Mouse (Mus musculus) gastrocnemius, postnatal 10 days (tissue): ENCODE measurements at regions not wholly inside any gene's neighbourhood (a gene's known extent, or its start where the extent isn't known, plus 50 kb on each side); places are given as distances from the start of the nearest gene placed in this dataset.
A peak's percentile ranks its signal among the peaks of the same experiment; 100 is the strongest.

Source experiments
- DNase-seq: peaks from one replicate; pipeline ENCODE4 v3.0.0; 2021; ENCODE audit warnings: mixed read lengths

GRCm38 (mm10) chr2:159930744-159931143 lies 403.2 kb downstream of the Gm826 start:
- no peak for DNase-seq

DNA sequence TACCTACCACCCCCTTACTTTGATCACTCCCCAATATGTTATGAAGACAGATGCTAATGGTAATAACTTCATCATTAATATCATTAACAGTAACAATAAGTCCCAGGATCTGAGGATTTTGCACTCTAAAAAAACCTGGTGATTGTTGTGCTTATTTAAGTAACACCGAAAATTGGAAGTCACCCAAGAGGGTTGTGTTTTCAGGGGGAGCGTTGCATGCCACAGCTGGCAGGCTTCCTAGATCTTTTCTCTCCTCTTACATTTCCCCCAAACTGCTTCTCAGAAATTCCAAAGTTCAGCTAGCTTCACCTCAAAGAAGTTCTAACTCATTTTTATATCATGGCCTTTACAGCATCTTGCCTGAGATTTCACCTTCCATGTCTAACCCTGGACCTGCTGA lies 444.3 kb downstream of the Gm826 start:
- DNase-seq = no peak

- DNase-seq = no peak
Measured at GRCm38 (mm10) chr2:159884773-159885459, 449.0 kb downstream of the Gm826 start.

- DNase-seq = no peak
Measured at GRCm38 (mm10) chr2:159866981-159867380, 467.0 kb downstream of the Gm826 start.

GRCm38 (mm10) chr2:159866391-159866790 lies 467.6 kb downstream of the Gm826 start:
- DNase-seq = no peak

- no peak for DNase-seq
Measured at GRCm38 (mm10) chr2:159863185-159863584, 470.8 kb downstream of the Gm826 start.

DNA sequence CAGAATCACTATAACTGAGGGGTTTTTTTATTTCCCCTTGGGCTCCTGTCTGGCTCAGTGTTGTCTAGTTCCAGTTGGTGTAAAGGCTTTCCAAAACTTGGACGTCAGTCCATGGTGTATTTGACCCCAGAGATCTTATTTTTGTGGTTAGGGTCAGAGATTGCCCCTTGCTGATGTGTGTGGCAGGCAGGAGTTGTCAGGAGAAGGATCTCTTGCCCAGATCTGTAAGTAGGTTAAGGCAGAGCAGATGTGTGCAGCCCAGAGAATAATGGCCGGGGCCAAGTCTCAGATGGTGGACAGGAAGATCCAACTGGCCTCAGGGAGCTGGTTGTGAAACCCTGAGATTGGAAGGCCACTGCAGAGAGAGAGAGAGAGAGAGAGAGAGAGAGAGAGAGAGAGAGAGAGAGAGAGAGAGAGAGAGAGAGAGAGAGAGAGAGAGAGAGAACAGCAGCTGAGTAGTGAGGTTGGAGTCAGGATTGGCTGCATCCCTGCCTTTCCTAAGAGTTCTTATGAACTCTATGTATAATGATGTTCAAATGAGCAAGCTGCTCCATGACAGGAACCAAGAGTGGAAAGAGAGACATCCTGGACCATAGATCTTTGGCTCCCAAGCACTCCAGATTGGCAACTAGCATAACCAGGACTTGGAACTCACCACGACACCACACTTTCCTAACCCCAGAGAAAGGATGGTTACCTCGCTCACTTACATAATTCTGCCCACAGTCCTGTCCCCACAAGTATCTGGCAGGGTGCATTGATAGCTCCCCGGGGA lies 479.9 kb downstream of the Gm826 start:
- peak; percentile 17 for DNase-seq

DNA sequence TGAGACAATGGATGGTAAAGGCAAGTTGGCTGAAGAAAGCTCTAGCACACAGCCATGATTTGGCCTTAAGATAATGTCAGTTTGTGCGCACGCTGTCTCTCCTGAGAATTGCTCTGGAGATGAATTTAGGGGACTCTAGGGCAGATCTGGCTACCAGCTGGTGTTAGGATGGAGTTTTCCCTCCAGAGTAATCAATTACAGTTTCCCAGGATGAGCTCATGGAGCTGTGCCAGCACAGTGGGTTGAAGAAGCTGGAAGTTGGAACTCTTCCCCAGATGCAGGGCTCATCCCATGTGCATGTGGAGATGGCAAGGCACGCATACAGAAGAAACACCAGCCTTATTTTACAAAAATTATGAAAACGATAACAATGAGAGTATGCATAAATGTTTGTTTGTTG lies 481.0 kb downstream of the Gm826 start:
- DNase-seq = peak; percentile 19

- DNase-seq = no peak
Measured at GRCm38 (mm10) chr2:159832488-159833113, 501.4 kb downstream of the Gm826 start.

- peak; percentile 21 for DNase-seq
Measured at GRCm38 (mm10) chr2:159826417-159826816, 507.5 kb downstream of the Gm826 start.

- DNase-seq = no peak
Measured at GRCm38 (mm10) chr2:159818556-159818955, 515.4 kb downstream of the Gm826 start.

DNA sequence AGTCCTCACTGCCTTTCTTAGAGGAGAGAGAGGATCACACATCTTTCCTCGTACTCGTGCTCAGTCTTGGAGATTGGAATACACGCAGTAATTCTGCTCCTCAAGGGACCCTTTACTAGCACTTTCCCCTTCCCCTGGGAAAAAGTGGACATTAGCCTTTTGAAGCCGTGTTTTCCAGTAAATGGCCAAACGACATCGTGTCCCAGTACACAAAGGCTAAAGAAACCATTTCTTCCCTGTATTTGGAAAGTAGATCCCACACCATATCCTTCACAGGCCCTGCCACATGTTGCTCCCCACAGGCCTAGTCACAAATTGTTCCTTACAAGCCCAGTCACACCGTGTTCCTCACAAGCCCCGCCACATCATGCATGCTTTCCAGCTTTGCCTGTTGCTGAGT lies 517.6 kb downstream of the Gm826 start:
- no peak for DNase-seq
